Mouse (Mus musculus): ENCODE results near the gene Cyp2d40.
"Not testable (repeated sequence)": the region's sequence is repeated elsewhere in the genome, so short reads cannot be mapped to it uniquely, and the experiment has no call there.

Gene Cyp2d40

GRCm38 (mm10) chr15:82763631-82764420, at the start of gene Cyp2d40:
Gene Cyp2d40, minus strand, starts transcription at chr15:82764183.
- DNase-seq: peak; percentile 82

DNA sequence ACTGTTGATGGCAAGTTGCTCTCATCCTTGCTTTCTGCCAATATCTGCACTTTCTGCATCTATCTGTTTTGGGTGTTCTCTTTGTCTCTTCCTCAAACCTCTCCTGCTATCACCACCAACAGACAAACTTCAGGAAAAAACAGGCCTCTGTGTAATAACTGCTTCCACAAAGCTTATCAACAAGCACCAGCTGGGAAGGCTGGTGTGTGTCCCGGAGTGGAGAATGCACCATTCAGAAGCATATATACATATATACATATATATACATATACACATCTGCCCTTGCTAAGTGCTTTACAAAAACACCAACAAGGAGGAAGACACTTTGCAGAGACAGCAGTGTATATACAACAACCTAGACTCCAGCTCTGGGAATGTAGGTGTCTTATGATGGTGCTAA, 46.6 kb upstream of the Cyp2d40 start:
- no peak for DNase-seq

- peak; percentile 89 for DNase-seq
These were observed 45.5 kb upstream of the Cyp2d40 start for GRCm38 (mm10) chr15:82809511-82809910.

DNA sequence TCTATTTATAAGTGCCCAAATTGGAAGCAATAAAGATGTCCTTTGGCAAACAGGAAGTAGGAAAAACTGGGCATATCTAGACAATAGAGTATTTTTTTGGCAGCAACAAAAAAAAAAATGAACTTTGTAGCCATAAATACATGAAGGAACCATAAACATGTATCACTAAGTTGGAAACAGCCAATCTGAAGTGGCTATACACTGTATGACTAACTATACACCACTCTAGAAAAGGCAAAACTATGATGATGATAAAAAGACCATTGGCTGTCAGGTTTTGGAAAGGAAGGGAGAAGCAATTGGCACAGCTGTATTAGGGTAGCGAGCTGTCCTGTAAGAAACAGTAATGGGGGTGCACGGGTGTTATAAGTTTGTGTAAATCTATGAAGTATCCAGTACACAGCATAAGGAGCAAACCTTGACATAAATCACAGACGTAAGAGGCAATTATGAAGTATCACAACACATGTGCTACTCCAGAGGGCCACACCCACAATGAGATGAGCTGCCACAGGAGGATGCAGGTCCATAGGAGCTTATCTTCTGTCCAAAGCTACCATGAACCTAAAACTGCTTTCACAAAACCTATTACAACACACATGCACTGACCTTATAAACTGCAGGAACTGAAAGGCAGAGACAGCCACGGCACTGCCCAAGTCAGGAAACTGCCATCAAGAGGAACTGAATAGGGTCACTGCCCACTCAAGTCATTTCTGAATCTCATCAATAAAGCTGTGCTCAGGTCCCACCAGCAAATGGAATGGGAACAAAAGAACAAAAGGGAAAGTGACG, 43.2 kb upstream of the Cyp2d40 start:
- DNase-seq: peak; percentile 57

- DNase-seq: peak; percentile 92
These were observed 41.0 kb upstream of the Cyp2d40 start for GRCm38 (mm10) chr15:82804708-82805639.

GRCm38 (mm10) chr15:82795936-82796440, 32.0 kb upstream of the Cyp2d40 start:
- DNase-seq: peak; percentile 30

- DNase-seq: peak; percentile 65
These were observed 30.3 kb upstream of the Cyp2d40 start, which contains the start of gene Cyp2d26 for GRCm38 (mm10) chr15:82794277-82794676. Gene Cyp2d26, minus strand, starts transcription at chr15:82794294.

- peak; percentile 31 for DNase-seq
These were observed 29.9 kb upstream of the Cyp2d40 start for GRCm38 (mm10) chr15:82793868-82794267.

DNA sequence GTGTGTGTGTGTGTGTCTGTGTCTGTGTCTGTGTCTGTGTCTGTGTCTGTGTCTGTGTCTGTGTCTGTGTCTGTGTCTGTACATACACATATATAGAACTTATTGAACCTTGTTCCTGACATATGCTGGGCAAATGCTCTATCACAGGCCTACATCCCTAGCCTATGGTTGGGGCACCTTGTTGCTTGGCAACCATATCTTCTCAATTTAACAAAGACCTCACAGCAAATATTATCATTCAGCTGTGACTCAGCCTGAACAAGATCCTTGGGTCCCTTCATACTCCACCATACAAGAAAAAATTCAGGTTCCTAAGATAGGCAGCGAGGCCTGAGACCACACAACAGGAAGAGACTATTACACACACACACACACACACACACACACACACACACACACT, 29.5 kb upstream of the Cyp2d40 start:
- no peak for DNase-seq

DNA sequence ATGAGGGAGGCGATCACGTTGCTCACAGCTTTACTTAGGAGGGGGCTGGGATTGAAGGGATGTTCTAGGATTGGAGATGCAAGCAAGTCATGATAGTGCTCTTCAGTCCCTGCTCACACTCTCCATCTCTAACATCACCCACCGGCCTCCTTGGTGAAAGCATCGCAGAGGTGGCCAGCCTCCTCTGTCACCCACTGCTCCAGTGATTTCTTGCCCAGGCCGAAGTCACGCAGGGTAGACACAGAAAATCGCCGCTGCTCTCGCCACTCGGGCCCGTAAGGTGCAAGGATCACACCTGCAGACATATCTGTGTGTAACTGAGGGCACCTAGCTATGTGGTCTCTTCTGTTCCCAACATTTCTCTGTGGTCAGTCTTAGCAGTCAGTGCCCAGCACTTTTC, 28.6 kb upstream of the Cyp2d40 start:
- DNase-seq: peak; percentile 66

- DNase-seq: no peak
These were observed 20.6 kb upstream of the Cyp2d40 start for GRCm38 (mm10) chr15:82784581-82784980.

DNA sequence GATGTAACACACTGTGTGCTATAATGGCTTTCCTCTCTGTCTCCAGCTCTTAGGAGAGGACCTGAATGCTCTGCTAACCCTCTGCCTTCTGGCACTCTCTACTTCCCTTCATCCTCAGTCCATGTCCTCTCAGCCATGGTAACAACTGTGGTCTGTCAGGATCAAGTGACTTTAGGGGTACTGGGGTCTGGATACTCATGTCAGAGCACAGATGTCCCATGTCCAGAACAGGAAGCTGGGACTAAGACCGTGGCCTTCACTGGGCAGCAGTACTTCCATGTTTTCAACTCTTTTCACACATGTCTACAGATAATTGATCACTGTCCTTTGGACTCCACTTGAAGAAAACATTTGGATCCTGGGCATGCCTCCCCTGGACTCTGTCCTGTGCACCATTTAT, 19.8 kb upstream of the Cyp2d40 start:
- DNase-seq: peak; percentile 13

- DNase-seq: peak; percentile 67
These were observed 13.9 kb upstream of the Cyp2d40 start for GRCm38 (mm10) chr15:82777856-82778255.

DNA sequence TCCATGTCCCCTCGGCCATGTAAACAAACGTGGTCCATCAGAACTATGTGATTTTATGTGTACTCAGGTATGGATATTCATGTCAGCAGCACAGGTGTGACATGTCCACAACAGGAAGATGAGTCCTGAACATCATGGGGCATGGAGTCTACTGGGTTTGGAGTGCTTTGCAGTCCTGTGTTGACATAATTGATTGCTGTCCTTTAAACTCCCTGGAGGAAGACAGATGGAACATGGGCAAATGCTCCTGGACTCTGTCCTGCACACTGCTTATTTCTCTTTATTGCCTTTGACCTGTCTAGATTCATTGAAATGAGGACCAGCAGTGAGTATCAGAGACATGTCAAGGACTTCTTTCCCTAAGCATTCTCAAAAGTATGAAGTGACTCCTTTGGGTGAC, 2.0 kb upstream of the Cyp2d40 start:
- DNase-seq: no peak

- peak; percentile 52 for DNase-seq
These were observed 898 bp upstream of the Cyp2d40 start for GRCm38 (mm10) chr15:82764881-82765280.

DNA sequence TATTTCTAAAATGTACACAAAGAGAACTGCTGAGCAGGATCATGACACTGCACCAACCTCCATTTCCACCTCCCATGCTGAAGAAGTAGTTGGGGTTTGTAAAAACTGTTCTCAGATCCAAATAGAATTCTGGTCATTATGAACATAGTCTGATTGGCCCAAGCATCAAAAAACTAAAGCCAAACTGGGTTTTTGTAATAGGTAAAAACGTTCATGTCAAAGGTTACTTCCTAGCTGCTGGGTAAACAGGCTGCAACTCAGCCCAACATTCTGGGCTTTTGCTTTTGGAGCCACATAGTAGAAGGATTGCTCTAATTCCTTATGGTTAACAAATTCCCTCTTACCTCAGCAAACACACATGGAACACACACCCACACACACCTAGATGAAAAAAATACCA, 15.8 kb downstream of the Cyp2d40 start:
- DNase-seq: no peak

DNA sequence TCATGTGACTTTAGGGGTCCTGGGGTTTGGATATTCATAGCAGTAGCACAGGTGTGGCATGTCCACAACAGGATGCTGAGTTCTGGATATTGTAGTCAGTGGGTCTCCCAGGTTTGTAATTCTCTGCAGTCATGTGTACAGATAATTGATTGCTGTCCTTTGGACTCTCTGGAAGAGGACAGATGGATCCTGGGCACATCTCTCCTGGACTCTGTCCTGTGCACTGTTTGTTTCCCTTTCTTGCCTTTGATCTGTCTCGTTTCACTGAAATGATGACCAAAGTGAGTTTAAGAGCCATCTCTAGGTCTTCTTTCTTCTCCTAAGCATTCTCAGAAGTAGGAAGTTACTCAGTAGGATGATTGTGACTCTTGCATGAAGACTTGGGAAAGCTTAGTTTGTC, 16.5 kb downstream of the Cyp2d40 start:
- DNase-seq: no peak

DNA sequence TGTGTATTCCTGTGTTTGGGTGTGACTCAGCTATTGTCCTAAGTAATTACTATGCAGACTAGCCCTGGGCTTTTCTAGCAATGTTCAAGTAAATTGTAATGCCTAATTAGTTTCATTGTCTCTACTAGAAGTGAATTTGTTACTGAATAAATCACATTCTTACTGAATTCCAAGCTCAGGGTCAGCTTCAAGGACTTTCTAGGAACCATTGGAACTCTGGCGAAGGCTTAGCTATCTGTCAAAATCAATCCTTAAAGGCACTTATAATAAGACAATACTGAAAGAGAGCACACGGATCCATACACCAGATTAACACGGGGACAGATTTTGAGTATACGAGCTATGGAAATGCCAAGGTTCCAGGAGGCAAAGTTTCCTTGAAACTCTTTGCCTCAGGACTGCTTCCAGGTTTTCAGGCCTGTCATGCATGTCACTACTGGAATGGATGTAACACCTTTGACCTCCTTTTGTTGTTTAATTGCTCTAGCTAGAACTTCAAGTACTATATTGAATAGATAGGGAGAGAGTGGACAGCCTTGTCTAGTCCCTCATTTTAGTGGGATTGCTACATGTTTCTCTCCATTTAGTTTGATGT, 30.6 kb downstream of the Cyp2d40 start:
- not testable (repeated sequence) for DNase-seq

Measured in heart, adult 11 months (tissue).